8 mouse cellular contexts compared by ENCODE assay signal in the genomic region with DNA sequence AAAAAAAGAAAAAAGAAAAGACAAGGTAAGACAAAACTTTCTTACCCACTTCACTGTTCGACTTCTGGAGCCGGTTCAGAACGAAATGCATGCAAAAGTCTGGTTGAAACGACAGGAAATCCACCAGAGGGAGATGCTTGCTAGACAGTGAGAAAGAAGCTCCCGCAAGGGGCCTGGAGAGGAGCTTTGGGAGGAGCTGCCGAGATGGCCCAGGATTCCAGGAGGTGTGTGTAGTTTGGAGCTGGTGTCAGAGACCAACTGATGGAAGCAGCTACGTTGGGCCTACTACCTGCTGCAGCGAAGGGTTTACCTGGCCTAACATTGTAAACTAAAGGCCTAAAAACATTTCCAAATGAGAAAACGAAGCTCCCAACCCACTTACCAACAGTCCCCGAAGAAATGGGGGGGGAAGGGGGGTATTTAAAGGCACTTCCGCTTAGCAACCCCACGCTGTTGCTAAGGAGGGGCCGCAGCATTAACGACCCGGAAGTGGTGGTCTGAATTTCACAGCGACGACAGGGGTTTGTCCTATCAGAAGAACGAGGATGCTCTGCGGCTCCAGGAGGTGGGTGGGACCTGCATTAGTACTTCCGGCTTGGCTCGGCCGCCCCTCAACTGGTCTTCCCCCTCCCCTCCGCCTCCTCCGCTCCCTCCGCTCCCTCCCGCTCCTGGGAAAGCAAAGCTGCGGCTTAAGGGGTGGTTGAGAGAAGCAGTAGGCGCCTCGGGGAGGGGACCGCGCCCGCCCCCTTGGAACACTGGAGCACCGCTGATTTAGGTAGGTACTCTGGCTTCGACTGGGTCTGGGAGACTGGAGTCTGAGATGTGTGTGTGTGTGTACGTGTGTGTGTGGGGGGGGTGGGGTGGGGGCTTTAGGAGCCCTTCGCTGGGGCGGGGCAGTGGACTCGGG. TPM values are rescaled to one million over a fixed set of nuclear protein-coding genes. Genes with fewer than 3 reads are reported as not detected.
DNase-seq lines count a peak whose midpoint lies in the region; ATAC-seq and TF ChIP-seq lines count a peak whose summit lies in the region.

TSS of gene Trip4 (minus strand) at position 401 of the 907 bp plus-strand sequence.
TSS of gene Csnk1g1 (plus strand) at position 531 of the 907 bp plus-strand sequence.

- under 1% methylated on average over 31 of the region's 38 CpGs for WGBS in embryonic facial prominence, embryonic 14.5 days
- under 1% methylated on average over 38 of the region's 38 CpGs for WGBS in heart, adult 2 months
- WGBS in limb, embryonic 13.5 days, result under 1% methylated on average over 32 of the region's 38 CpGs
- under 1% methylated on average over 38 of the region's 38 CpGs for WGBS in midbrain, embryonic 16.5 days

- peak within 1 kb of the TSS; percentile 67 for H3K4me2 ChIP-seq in embryonic facial prominence, embryonic 14.5 days (ENCODE audit: low read depth, low read length)
- peak within 1 kb of the TSS; percentile 85 for H3K4me2 ChIP-seq in limb, embryonic 13.5 days (replicated peaks)
- H3K4me2 ChIP-seq in midbrain, embryonic 16.5 days (ENCODE audit: low read length), result peak within 1 kb of the TSS; percentile 82

- peak; percentile 60; the same call in 1 of the 2 replicates for TF ChIP-seq EP300 in heart, adult 2 months (IDR thresholded peaks at IDR 0.05; ENCODE audit: insufficient read depth, low read depth, low read length)

- intact Hi-C loops in heart, adult 2 months (cut with DNase I), result loop anchor here (2.0 to 5.0 kb wide), 3 partner anchors 24 to 154 kb away; partner anchors contain the start of gene Ppib

- peak within 1 kb of the TSS; percentile 64 for H3K4me3 ChIP-seq in embryonic facial prominence, embryonic 14.5 days (ENCODE audit: low read depth, low read length)
- H3K4me3 ChIP-seq in heart, adult 2 months, result peak within 1 kb of the TSS; percentile 83
- peak within 1 kb of the TSS; percentile 80 for H3K4me3 ChIP-seq in limb, embryonic 13.5 days
- H3K4me3 ChIP-seq in midbrain, embryonic 16.5 days (ENCODE audit: low read depth, low read length), result peak within 1 kb of the TSS; percentile 83

- no peaks in the 10 kb centered on the region for H3K9me3 ChIP-seq in embryonic facial prominence, embryonic 14.5 days (ENCODE audit: control insufficient read depth, low read length)
- no peaks in the 10 kb centered on the region for H3K9me3 ChIP-seq in limb, embryonic 13.5 days
- H3K9me3 ChIP-seq in midbrain, embryonic 16.5 days (replicated peaks; ENCODE audit: control insufficient read depth, low read length, poor library complexity, severe bottlenecking), result no peaks in the 10 kb centered on the region

- peak within 1 kb of the TSS; percentile 89 for H3K27ac ChIP-seq in embryonic facial prominence, embryonic 14.5 days (replicated peaks; ENCODE audit: low read depth, low read length)
- peak within 1 kb of the TSS; percentile 80 for H3K27ac ChIP-seq in heart, adult 2 months
- H3K27ac ChIP-seq in limb, embryonic 13.5 days, result peak within 1 kb of the TSS; percentile 93
- peak within 1 kb of the TSS; percentile 89 for H3K27ac ChIP-seq in midbrain, embryonic 16.5 days (ENCODE audit: low read length)

- peak within 1 kb of the TSS; percentile 79 for H3K9ac ChIP-seq in embryonic facial prominence, embryonic 14.5 days (ENCODE audit: low read depth, low read length)
- peak within 1 kb of the TSS; percentile 81 for H3K9ac ChIP-seq in heart, adult 2 months (ENCODE audit: low read depth, low read length)
- H3K9ac ChIP-seq in limb, embryonic 13.5 days, result peak within 1 kb of the TSS; percentile 79
- H3K9ac ChIP-seq in midbrain, embryonic 16.5 days (ENCODE audit: low read depth, low read length), result peak within 1 kb of the TSS; percentile 82

- H3K79me2 ChIP-seq in heart, adult 2 months (replicated peaks; ENCODE audit: control insufficient read depth, insufficient read depth, low read length), result peaks cover 2% of the 10 kb centered on the region; the same call in 1 of the 2 replicates

- H3K36me3 ChIP-seq in embryonic facial prominence, embryonic 14.5 days (ENCODE audit: control insufficient read depth, insufficient read depth, low read length), result peaks cover 6% of the 10 kb centered on the region
- H3K36me3 ChIP-seq in heart, adult 2 months (ENCODE audit: control insufficient read depth, insufficient read depth, low read length), result peaks cover 2% of the 10 kb centered on the region; the same call in 1 of the 2 replicates
- H3K36me3 ChIP-seq in limb, embryonic 13.5 days, result peaks cover 14% of the 10 kb centered on the region
- H3K36me3 ChIP-seq in midbrain, embryonic 16.5 days (ENCODE audit: control insufficient read depth, insufficient read depth, low read length), result no peaks in the 10 kb centered on the region

- DNase-seq in 3T3-L1 (ENCODE audit: low read depth, low spot score), result peak; percentile 98
- DNase-seq in adrenal gland, postnatal 4 days (ENCODE audit: low spot score in 2 of 2), result peak; percentile 64 to 88
- DNase-seq in embryonic facial prominence, embryonic 14.5 days (ENCODE audit: low spot score), result peak; percentile 100
- DNase-seq in heart, adult 2 months, result peak; percentile 91 to 96
- peak; percentile 96 to 98 for DNase-seq in kidney, adult 8-10 months
- peak; percentile 71 to 88 for DNase-seq in spleen, postnatal 10 days (ENCODE audit: low spot score in 2 of 2)

- no peaks in the 10 kb centered on the region for H3K27me3 ChIP-seq in embryonic facial prominence, embryonic 14.5 days (replicated peaks; ENCODE audit: control insufficient read depth, insufficient read depth, low read length)
- H3K27me3 ChIP-seq in heart, adult 2 months (ENCODE audit: control insufficient read depth, insufficient read depth, low read length), result no peaks in the 10 kb centered on the region
- no peaks in the 10 kb centered on the region for H3K27me3 ChIP-seq in limb, embryonic 13.5 days
- H3K27me3 ChIP-seq in midbrain, embryonic 16.5 days (ENCODE audit: control insufficient read depth, insufficient read depth, low read depth, low read length), result no peaks in the 10 kb centered on the region

- peak; percentile 99 for ATAC-seq in embryonic facial prominence, embryonic 14.5 days (ENCODE audit: low read depth)
- peak; percentile 99 for ATAC-seq in limb, embryonic 13.5 days (ENCODE audit: low FRiP score, low read depth)
- peak; percentile 99 for ATAC-seq in midbrain, embryonic 16.5 days

- TF ChIP-seq CTCF in heart, adult 2 months (IDR thresholded peaks at IDR 0.05), result peak; percentile 56

- peak; percentile 57 for TF ChIP-seq POLR2A in heart, adult 2 months (IDR thresholded peaks at IDR 0.05; ENCODE audit: insufficient read depth, low read depth, low read length)

- H3K4me1 ChIP-seq in embryonic facial prominence, embryonic 14.5 days (ENCODE audit: control insufficient read depth, insufficient read depth, low read length), result peaks cover 3% of the 10 kb centered on the region
- peaks cover 2% of the 10 kb centered on the region for H3K4me1 ChIP-seq in heart, adult 2 months (ENCODE audit: control insufficient read depth, insufficient read depth, low read length)
- H3K4me1 ChIP-seq in limb, embryonic 13.5 days, result peaks cover 15% of the 10 kb centered on the region
- peaks cover 21% of the 10 kb centered on the region for H3K4me1 ChIP-seq in midbrain, embryonic 16.5 days (ENCODE audit: control insufficient read depth, insufficient read depth, low read length)

RNA-seq across cellular contexts. Expression of gene Trip4, which starts in this region (rescaled TPM):
- 10 to 100 TPM; 40.0 to 40.7 TPM for total RNA-seq in adrenal gland, postnatal 4 days (2021)
- polyA plus RNA-seq in embryonic facial prominence, embryonic 14.5 days (2014; fragmentation: Nextera tagmentation; extraction: Ambion mirVana), result 26.3 and 34.6 TPM in 2 replicates
- 10 to 100 TPM; 15.2 to 16.5 TPM for total RNA-seq in heart, adult 2 months (2021)
- 5.9 and 8.1 TPM in 2 replicates for polyA plus RNA-seq in heart, adult 2 months (2012; rRNA removed)
- polyA plus RNA-seq in limb, embryonic 13.5 days (2015; fragmentation: Nextera tagmentation; extraction: Ambion mirVana), result 39.8 and 41.1 TPM in 2 replicates
- 33.8 and 35.8 TPM in 2 replicates for polyA plus RNA-seq in midbrain, embryonic 16.5 days (2015; fragmentation: Nextera tagmentation; extraction: Ambion mirVana)

RNA-seq across cellular contexts. Expression of gene Csnk1g1, which starts in this region (rescaled TPM):
- 10 to 100 TPM; 30.3 to 33.1 TPM for total RNA-seq in adrenal gland, postnatal 4 days (2021)
- 17.3 and 17.7 TPM in 2 replicates for polyA plus RNA-seq in embryonic facial prominence, embryonic 14.5 days (2014; fragmentation: Nextera tagmentation; extraction: Ambion mirVana)
- total RNA-seq in heart, adult 2 months (2021), result 10 to 100 TPM in 1 of 2 experiments, 1 to 10 TPM in 1; 8.8 to 10.8 TPM
- polyA plus RNA-seq in heart, adult 2 months (2012; rRNA removed), result 3.6 and 5.9 TPM in 2 replicates
- polyA plus RNA-seq in limb, embryonic 13.5 days (2015; fragmentation: Nextera tagmentation; extraction: Ambion mirVana), result 18.6 and 18.8 TPM in 2 replicates
- 23.1 and 26.6 TPM in 2 replicates for polyA plus RNA-seq in midbrain, embryonic 16.5 days (2015; fragmentation: Nextera tagmentation; extraction: Ambion mirVana)

Comparison
In these comparisons a context has a peak if more than half of its experiments do, and no peak if none do; other contexts are left out.
1. Peak in every context shown above with its lines: DNase-seq, ATAC-seq, H3K4me3 ChIP-seq and H3K27ac ChIP-seq.